Mouse (Mus musculus) C3H10T1/2 (cell line): Measurements from ENCODE around the gene Gm16430. TPM values are rescaled to one million over a fixed set of nuclear protein-coding genes. Genes with fewer than 3 reads are reported as not detected.

Experiments
- polyA plus RNA-seq, 2 experiments: library from polyadenylated mRNA; unstranded; fragments of >200 nt; fragmentation: generic; extraction: Trizol; gene quantifications; one replicate each; pipeline ENCODE4 v1.2.1; 2012; ENCODE audit warnings: missing spikeins in 2 of 2

Gm16430 gene
- polyA plus RNA-seq, result not detected

GRCm38 (mm10) chrX:54621911-54622310, at the start of gene Gm16430:
Gm16430 (plus strand) TSS chrX:54622211.

Other genes starting within 250 kb of the Gm16430 start
- not detected for gene Gm16405, start 91.0 kb upstream of the Gm16430 start, polyA plus RNA-seq